Mouse (Mus musculus) right cerebral cortex, postnatal 4 days (tissue): ENCODE measurements around the gene Gm49388.
"Not testable (repeated sequence)": the region's sequence is repeated elsewhere in the genome, so short reads cannot be mapped to it uniquely, and the experiment has no call there.

Experiments used
- DNase-seq: peaks from one replicate; pipeline ENCODE4 v3.0.0-alpha.2; 2022

Gm49388 gene

DNA sequence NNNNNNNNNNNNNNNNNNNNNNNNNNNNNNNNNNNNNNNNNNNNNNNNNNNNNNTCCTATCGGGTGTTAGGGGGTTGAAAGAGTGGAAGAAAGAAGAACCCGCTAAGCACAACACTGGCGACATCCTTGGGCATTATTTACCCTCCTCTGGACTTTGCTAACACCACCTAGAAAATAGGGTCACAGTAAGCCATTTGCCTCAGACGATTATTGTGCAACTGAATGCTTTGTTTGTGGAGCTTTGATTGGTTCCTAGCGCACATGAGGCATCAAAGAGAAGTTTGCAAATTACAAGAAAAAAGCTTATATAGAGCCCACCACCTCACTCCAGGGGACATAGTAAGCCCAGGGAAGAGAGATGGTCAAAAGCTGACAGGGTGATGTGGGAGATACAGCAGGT is 23.4 kb downstream of the Gm49388 start:
- no peak for DNase-seq

DNA sequence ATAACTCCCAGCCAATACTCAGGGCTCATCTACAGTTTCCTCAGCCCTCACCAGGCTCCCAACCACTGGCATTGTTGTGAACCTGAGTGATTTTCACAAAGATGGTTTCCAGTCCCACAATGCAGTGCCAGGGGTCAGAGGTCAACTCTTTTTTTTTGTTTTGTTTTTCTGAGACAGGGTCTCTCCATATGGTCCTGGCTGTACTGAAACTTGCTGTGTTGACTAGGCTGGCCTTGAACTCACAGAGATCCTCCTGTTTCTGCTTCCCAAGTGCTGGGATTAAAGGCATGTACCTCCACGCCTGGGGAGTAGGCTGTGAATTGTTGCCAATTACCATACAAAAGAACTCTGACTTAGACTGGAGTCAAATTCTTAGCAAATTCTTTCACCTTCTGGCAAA is 24.4 kb downstream of the Gm49388 start:
- DNase-seq = no peak

DNA sequence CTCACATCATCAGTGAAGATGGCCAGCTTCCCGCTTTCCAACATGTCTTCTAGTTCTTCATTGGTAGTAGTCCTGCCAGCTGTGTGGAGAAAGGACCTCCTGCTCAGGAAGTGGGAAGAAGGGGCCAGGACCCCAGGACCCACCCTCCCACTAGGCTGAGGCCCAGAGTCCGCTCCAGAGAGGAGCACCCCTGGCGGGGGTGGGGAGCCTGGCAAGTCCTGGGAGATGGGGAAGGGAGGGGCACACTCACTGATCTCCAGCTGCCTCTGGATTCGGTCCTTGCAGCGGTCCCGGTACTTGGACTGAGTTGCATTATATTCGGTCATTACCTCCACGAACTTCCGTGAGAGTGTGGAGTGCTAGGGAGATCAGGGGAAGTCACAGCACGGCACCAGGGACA is 25.2 kb downstream of the Gm49388 start:
- DNase-seq = no peak

DNA sequence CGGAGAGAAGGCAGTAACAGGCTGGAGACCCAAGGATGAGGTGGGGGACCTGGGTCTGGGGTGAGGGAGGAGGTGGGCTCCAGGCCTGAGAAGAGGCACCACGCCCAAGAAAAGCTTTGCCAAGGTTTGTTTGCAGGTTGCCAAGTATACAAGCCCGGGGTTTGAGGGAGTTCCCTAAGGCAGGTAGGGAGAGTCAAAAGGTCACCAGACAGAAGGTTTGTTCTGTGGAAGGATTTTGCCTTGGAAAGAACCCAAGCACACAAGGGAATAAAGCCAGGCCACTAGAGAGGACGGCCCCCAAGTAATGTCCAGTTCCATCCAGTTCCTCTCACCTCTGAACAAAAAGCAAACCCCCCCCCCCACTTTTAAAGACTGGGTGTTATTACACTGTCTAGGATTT is 25.8 kb downstream of the Gm49388 start:
- no peak for DNase-seq

DNA sequence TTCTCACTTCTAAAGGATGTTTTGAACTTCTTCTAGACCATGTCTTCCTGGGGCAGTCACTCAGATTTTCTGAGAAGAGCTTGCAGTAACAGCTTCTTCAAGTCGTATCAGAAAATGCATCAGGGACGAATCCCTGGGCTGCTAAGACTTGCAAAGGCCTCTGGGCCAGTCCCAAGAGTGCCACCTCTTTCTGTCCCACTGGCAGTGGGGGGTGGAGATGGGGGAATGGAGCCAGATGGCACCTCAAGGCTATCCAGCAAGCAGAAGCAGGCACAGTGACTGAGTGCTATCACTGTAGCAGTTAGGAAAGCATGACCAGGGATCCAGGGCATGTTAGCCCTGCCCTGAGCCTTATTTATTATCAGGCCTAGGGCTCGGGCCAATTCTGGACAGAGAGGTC is 26.9 kb downstream of the Gm49388 start:
- no peak for DNase-seq

DNA sequence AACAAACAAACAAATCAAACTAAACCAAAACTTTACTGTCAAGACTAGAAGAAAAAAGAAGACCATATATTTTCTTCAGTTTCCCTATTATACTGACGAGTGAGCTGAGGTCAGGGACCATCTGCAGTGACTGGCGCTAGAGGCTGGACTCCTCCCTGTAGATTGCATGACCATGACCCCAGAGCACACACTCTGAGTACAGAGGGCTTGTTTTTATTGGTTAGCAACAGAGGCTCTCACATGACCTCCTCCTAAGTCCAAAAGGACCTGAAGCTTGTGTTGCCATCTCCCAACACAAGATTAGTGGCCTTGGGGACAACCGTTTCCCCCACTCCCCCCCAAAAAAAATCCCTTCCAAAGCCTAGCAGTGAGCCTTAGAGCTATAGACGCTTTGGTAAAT is 28.4 kb downstream of the Gm49388 start:
- DNase-seq = no peak

DNA sequence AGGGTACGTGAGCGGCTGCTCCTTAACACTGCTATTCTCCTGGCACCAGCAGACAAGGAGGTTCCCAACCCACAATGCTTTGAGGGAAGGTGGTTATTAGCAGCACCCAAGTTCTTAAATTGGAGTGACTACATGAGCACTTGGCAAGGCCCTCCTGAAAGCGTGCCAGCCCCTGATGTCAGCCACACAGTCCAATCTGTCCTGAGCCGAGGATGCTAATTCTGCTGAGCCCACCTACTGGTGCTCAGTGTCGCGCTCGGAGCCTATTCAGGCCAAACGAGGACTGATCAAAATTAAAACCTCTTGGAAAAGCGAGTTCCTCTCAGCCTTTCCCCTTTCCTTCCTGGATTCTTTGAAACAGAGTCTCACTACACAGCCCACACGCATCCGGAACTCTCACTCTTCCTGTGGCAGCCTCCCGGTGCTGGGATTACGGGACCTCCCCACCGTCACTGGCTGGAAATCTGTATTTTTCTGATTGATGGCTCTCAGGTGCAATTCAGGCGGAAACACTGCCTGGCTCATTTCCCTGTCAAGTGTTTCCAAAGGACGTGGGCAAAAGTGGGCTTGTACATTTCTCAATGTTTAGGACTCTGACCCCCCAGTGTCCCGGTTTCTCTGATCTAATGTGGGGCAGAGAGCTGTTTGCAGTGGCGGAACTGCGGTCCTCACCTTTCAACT is 29.0 kb downstream of the Gm49388 start:
- peak; percentile 66 for DNase-seq

DNA sequence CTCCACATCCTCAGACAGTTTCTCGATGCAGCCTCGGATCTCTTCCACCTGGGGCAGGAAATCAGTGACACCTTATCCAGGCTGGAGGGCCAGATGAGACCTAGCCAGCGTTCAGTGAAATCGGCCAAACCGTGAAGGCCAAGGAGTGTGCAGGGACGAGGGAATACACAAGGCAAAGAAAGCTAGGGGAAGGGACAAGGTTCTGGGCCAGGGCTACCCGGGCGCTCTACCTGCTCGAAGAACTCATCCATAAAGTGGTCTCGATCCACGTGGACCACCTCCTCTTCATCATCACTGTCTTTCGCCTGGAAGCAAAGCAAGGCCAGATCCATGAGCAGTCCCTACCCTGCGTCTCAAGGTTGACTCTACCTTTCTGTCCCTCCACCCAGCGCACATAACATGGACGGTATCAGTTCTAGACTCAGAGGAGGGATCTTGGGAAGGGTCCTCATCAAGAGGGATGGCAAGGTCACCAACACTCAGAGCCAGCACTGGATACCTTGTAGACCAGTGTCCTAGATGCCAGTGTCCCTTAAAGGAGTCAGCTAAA is 29.8 kb downstream of the Gm49388 start:
- DNase-seq = no peak

DNA sequence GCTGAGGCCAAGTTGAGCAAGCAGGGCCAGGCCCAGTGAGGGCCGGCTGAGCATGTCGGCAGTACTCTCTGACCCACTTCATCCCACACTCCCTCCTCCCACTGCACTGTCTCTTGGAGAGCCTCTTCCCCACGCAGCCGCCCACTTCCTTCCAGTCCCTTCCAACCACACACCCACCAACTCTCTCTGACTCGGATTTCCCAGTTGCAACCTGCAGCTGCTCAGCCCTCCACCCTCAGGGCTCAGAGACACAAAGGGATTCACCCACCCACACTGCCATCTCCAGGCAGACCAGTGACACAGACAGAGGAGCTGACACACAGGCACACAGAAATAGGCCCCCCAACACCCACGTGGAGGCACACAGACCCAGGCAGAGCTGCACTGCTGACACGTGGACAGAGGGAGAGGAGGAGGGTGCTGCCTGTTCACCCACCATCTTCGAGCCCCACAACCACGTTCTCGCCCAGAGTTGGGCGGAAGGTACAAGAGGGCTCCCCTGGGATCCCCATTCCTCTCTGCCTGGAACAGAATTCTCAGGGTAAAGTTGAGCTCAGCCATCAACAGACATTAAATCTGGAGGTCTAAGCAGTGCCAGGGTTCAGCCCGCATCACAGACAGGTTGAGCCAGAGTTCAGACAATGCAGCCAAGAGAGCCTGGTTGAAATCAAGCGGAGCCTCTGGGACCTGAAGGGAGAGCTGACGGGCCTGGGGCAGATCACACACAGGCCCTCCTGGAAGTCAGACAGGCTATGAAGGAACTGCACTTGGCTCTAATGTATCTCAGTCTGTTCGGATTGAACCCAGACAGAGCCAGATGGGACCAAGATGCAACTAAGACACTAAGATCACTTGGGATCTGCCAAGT is 30.8 kb downstream of the Gm49388 start:
- DNase-seq = no peak

DNA sequence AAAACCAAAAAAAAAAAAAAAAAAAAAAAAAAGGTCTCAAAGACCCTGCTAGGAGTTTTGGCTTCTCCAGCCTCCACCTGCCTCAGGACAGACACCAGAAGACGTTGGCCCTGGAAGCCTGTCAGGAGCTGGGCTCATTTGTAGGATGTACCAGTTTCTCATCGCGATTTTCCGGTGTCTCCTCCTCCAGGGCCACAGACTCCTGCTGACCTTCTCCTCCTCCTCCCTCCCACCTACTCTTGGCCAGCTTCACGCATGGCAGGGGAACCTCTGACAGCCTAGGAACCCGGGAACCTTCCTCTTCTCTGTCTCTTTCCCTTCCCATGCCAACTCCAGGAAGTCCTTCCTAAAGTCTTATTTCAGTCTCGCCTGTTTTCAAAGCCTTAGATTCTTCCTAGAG is 31.6 kb downstream of the Gm49388 start:
- no peak for DNase-seq

DNA sequence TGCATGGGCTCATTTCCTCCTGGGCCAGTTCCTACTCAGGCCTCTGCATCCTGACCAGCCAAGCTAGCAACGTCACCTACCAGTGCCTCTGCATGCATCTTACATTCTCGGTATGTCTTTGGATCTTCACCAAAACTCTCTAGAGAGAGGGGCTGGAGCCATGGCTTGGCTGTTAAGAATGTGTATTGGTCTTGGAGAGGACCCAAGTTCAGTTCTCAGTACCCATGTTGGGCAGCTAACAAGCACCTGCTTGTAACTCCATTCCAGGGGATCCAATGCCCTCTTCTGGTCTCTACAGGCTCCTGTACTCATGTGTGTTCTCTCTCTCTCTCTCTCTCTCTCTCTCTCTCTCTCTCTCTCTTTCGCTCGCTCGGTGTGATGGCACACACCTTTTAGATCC is 32.4 kb downstream of the Gm49388 start:
- no peak for DNase-seq

DNA sequence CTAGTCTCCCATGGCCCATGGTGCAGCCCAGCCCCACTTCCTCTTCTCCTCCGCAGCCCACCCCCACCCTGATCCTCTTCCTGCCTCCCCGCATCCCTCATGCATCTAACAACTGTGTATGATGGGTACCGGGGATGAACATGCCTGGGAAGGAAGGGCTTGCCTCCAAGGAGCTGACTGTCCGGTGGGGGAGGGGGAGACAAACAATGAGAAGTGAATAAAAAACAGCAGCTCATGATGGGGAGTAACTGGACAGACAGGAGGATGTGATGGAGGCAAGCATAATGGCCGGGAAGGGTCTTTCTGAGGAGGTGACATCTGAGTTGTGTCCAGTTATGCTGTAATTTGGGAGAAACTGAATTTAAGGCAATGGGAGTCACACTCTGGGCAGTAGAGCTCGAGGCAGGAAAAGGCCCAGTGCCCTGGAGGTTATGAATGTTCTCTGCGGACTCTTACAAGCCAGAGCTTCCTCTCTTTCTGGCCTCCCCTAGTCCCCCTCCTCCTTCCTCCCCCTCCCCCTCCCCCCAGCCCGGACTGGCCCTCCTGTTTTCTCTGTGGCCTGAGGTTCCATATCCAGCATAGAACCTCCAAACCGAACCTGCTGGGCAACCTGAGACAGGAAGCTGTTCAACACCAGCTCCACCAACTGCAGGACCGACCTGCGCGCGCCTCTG is 35.6 kb downstream of the Gm49388 start:
- DNase-seq = no peak

DNA sequence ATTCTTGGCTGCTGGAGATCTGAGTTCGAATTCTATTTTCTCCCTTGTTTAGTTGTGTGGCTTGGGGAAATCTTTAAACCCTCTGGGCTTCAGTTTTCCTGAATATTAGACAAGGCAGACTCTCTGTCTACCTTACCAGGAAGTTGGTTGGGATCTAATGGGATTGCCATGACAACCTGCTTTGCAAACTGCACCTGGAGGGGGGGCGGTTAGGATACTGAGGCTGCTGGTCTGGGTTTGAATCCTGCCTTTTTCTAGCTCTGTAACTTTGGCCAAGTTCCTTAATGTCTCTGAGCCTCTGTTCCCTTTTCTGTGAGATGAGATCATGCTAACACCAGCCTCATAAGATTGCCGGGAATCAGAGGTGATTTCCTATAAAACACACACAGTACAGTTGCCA is 37.1 kb downstream of the Gm49388 start:
- no peak for DNase-seq

DNA sequence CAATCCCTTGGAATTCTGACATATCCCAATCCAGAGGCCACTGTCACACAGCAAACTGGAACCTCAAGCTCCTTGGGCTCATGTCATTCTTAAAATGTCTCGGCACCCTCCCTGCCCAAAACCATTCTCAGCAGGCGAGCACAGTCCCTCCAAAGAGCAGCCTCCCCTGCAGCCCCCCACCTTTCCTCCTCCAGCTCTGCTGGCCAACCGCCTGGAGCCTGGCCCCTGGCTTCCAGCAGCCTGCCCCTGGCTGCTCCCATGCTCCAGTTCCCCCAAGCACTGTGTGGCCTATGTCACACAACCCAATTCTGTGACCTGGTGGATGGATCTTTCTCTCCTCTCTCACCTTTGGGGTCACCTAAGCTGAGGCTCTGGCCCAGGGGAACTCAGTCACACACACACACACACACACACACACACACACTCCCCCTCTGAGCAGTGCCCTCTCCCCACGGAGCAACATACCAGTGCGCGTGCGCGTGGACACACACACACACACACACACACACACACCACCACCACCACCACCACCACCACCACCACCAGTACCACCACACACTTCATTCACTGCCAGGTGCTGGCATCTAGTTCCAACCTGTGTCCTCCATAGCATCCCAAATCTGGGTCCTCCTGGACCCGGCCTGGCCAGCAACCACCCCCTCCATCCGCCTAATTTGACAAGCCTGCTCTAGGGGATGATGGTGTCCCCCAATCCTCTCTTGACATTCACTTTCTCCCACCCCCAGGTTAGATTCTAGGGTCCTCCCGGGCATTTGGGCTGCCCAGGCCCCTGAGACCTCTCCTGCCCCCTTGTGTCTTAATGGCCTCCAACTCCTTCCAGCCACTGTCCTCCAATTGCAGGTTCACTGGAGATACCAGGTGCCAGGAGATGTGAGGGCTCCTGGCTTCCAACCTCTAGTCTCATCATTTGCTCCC is 38.1 kb downstream of the Gm49388 start:
- DNase-seq = no peak

DNA sequence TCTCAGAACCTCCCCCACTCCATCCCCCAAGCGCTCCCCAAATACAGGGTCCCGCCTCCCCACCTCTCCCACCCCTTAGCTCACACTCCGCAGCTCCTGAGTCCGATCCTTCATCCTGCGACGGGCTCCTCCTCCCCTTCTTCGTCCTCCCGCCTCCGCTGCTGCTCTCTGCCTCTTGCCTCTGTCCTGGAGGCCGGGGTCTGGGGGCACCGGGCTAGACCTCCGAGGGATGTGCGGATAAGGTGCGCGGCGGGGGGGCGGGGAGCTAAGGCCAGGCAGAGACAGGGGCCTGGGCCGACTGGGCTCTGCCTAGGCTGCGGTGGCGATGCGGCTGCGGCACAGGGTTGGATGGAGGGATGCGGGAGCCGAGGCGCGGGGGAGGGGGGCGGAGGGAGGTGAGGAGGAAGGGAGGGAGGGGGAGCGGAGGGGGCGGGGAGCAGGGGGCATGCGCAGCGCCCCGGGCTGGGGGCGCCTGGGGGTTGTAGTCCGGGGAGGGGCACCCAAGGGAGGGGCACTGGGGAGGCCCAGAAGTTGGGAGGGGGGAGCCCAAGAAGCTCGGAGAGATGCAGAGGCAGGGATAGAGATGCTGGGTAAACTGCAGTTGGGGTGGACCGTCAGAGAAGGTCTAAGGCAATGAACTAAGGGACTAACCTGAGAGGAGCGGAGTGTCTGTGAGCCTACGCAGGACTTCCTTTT is 38.9 kb downstream of the Gm49388 start, which contains the start of the genes Stx4a and Stx1b:
Gene Stx4a, plus strand, starts transcription at position 119 of the 696 bp plus-strand sequence.
Gene Stx1b, minus strand, starts transcription at position 374 of the 696 bp plus-strand sequence.
- peak; percentile 94 for DNase-seq

DNA sequence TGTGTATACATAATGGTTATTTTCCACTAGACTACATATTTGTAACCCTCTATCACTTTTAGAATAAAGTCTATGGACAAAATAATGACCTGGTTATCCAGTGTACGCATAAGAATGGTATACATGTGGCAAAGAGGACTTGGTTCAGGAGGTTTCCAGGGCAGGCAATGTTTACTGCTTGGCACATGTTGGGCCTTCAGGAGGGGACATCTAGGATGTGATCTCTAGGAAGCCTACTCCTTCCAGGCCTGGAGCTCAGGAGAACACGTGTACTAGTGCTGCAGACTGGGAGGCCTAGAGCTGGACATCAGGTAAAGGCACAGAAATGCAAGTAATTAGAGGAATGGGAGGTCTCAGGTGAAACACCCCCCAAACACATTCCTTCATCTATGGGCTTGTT is 50.1 kb downstream of the Gm49388 start:
- DNase-seq = no peak

DNA sequence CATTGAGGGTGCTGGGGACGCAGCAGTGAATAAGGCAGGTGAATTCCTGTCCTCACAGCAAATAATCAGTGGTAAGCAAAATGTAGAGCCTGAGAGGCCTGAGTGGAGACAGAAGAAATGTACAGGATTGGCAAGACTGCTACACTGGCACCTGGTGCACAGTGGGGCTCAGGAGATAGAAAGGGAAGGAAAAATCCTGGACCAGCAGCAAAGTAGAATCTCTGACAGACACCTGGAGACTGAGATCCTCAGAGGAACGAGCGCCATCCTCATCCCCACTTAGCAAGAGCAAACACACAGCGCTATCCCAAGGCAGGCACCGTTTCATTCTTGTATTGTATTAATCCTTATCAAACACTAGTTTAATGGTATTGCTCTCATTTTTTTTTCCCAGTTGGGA is 52.1 kb downstream of the Gm49388 start:
- no peak for DNase-seq

DNA sequence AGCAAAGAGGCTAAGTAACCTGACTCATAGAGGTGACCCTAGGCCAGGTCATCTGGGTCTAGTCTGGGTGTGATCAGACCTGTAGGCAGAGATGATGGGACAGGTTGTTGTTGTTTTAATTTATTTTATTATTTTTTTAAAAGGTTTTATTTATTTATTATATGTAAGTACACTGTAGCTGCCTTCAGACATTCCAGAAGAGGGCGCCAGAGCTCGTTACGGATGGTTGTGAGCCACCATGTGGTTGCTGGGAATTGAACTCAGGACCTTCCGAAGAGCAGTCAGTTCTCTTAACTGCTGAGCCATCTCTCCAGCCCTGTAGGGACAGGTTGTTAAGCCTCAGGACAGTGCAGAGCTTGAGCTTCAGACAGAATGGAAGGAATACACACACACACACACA is 52.5 kb downstream of the Gm49388 start:
- not testable (repeated sequence) for DNase-seq

DNA sequence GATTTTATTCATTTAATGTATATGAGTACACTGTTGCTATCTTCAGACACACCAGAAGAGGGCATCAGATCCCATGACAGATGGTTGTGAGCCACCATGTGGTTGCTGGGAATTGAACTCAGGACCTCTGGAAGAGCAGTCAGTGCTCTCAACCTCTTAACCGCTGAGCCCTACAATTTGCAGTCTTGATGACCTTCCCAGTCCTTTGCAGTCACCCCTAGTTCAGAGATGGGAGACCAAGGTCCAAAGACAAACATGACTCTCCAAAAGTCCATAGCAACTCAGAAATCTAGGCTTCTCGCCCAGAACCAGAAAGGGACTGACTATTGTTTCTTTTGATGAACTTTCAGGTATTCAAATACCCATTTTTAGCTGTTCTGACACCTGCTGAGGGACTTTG is 54.6 kb downstream of the Gm49388 start:
- not testable (repeated sequence) for DNase-seq

DNA sequence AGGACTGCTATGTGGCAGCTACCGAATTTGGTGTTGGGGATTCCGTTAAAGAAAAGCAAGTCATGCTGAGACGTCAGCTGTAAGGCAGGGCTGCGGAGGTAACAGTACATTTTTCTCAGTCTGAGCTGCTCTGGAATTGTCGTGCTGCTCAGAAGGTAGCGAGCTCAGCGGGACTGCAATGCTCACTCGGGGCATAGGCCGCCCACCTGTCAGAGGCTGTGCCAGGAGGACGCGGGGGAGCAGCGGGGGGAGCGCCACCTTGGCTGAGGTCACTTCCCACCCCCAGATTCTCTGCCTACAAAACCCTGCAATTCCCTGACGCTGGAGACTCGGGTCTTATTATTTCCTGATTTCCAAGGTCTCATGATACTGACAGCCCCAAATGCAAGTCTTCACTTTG is 55.5 kb downstream of the Gm49388 start:
- peak; percentile 42 for DNase-seq

DNA sequence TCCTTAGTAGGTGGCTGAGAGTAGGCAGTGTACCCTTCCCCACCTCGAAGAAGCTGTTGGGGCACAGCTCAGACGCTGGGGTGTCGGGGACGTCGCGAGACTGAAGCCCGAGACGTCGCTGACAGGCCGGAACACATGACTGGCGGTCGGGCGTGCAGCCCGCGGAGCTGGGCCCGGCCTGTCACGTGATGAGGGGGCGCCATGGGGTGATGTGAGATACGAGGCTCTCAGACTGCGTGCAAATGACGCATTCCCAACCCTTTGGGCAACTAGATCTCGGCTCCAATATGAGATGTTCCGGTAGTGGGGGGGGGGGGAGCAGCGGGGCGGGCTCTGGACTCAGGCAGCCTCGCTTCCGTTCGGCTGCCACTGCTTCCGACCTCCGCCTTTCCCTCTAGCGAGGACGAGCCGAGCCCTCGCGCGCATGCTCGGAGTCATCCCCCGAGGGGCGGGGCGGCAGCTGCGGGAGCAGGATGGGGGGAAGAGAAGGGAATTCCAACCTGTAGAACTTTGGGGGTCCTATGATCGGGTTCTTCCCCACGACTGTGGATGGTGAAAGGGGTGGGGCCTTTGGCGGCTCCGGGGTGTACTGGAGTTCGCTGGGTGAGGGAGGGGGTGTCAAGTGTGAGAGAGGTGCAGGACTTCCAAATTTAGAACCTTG is 56.1 kb downstream of the Gm49388 start:
- peak; percentile 93 for DNase-seq
